Mouse (Mus musculus): ENCODE measurements at regions not wholly inside any gene's neighbourhood (a gene's known extent, or its start where the extent isn't known, plus 50 kb on each side); places are given as distances from the start of the nearest gene placed in this dataset.
"Not testable (repeated sequence)": the region's sequence is repeated elsewhere in the genome, so short reads cannot be mapped to it uniquely, and the experiment has no call there.

DNA sequence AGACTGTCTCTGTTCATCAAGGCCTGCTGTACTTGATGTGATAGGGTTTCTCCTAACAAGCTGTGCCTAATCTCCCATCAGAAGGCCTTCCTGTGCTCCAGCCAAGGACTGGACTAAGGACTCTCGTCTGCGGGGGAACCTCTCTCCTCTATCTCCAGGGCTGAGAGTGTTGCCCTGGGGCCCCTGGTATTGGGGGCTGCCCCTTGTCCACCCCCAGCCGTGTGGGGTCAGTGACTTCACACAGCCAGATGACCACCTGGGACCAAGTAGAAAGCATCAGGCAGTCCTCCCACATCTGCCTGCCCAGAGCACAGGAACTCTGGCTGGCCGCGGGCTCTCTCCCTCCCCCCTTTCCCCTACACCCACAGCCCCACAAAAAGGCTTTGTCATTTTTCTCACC, 651.5 kb upstream of the Kif2b start:
- Histone ChIP-seq H3K27me3 (ENCODE audit: insufficient read depth, low read length) (no peaks in the 10 kb centered on the region), H3K9ac (no peak overlapping the region), H3K4me2 (no peak overlapping the region), H3K9me3 (ENCODE audit: low read depth, low read length) (no peaks in the 10 kb centered on the region), H3K4me3 (ENCODE audit: low read depth, low read length) (no peak overlapping the region), H3K27ac (ENCODE audit: low read depth) (no peak overlapping the region), H3K36me3 (ENCODE audit: insufficient read depth) (no peaks in the 10 kb centered on the region), H3K4me1 (ENCODE audit: insufficient read depth) (no peaks in the 10 kb centered on the region)
- DNase-seq, result no peak
- TF ChIP-seq CTCF (IDR thresholded peaks at IDR 0.05; ENCODE audit: low read depth), result no peak
- WGBS, result 56% methylated on average over 5 of the region's 5 CpGs
- no peak for ATAC-seq (ENCODE audit: insufficient read depth)

DNA sequence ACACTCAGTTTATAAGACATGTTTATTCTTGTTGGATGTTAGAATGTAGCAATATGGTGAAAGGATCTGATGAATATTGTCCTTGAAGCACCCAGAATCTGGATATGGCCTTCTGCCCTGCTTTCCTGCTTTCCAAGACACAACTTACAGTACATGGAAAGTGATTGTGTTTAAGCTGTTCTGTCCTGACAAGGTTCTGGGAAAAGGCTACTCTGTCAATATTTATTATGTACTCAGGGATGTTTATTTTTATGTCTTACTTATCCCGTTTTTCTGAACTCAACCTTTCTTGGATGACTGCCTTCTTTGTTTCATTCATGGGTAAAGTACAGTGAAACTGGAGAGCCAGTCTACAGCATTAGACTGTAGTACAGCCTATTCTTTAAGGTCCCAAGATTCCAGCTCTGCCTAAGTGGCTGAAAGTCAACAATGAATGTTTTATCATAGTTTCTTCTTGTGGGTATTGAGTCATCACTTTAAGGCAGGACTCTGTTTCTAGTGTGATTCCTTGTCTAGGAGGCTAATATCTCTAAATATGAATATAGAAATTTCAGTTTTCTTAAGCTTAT, 631.7 kb upstream of the Kif2b start:
- Histone ChIP-seq H3K27ac (ENCODE audit: low read depth) (no peak overlapping the region), H3K9ac (no peak overlapping the region), H3K4me3 (ENCODE audit: low read depth, low read length) (no peak overlapping the region), H3K9me3 (ENCODE audit: low read depth, low read length) (no peaks in the 10 kb centered on the region), H3K4me1 (ENCODE audit: insufficient read depth) (no peaks in the 10 kb centered on the region), H3K36me3 (ENCODE audit: insufficient read depth) (no peaks in the 10 kb centered on the region), H3K4me2 (no peak overlapping the region), H3K27me3 (ENCODE audit: insufficient read depth, low read length) (no peaks in the 10 kb centered on the region)
- ATAC-seq (ENCODE audit: insufficient read depth) (peak; percentile 83), DNase-seq (peak; percentile 48)
- WGBS, result 5% methylated on average over 1 of the region's 1 CpGs
- no peak for TF ChIP-seq CTCF (IDR thresholded peaks at IDR 0.05; ENCODE audit: low read depth)

DNA sequence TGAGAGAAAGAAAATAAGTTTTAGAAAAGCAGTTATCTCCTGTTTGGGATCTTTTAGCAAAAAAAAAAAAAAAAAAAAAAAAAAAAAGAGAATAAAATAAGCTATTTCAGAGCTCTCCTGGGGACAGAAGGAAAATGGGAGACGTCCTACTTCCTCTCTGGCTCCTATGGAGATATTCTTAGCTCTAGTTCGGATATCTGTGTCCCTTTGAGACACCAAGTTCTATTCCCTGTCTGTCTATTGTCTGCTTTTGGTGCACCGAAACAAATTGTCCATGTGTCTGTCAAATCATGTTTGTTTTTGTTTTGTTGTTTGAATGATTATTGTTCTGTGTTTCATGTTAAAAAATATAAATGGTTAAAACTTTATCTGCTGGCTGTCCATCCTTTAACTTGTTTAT, 601.0 kb upstream of the Kif2b start:
- H3K9ac ChIP-seq; H3K27ac ChIP-seq (ENCODE audit: low read depth); H3K4me2 ChIP-seq; H3K36me3 ChIP-seq (ENCODE audit: insufficient read depth); H3K27me3 ChIP-seq (ENCODE audit: insufficient read depth, low read length); H3K9me3 ChIP-seq (ENCODE audit: low read depth, low read length); DNase-seq; ATAC-seq (ENCODE audit: insufficient read depth); H3K4me3 ChIP-seq (ENCODE audit: low read depth, low read length); H3K4me1 ChIP-seq (ENCODE audit: insufficient read depth): not testable (repeated sequence)
- WGBS, result 67% methylated on average over 3 of the region's 3 CpGs

DNA sequence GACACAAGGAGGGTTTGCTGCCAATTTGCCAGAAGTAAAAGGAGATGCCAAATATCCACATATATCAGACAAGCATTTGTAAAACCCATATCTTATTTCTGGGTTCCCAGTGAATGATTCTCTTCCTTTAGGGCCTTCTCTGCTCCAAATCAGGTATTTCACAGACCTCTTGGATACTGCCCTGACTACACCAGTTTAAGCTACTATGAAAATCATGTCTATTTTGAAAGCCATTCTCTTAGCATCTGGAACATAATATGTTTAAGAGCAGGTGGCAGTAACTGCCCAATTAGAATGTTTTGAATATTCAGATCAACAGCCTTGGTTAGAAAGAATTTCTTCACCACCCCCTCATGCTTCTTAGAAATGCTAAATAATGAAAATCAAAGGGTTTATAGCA, 575.8 kb upstream of the Kif2b start:
- no peaks in the 10 kb centered on the region for H3K27me3 ChIP-seq (ENCODE audit: insufficient read depth, low read length)

DNA sequence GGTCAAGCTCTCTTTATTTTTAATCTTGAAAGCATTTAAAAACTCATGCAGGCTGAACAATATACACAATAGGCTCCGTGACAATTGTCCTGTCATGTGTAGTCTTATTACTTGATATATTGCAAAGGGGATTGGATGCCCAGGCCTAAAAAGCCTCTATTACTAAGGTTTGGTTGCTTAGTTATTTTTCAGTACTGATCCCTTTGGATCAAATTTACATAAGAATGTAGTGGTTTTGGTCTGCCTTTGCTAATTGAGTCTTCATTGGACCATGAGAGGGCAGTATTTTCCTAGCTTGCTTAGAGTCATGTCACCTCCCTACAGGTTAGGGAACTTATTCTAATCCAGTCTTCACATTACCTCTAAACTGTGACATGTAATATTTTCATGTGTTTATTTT, 558.3 kb upstream of the Kif2b start:
- Histone ChIP-seq H3K4me2 (no peak overlapping the region), H3K4me3 (ENCODE audit: low read depth, low read length) (no peak overlapping the region), H3K9me3 (ENCODE audit: low read depth, low read length) (no peaks in the 10 kb centered on the region), H3K27me3 (ENCODE audit: insufficient read depth, low read length) (no peaks in the 10 kb centered on the region), H3K27ac (ENCODE audit: low read depth) (no peak overlapping the region), H3K9ac (no peak overlapping the region), H3K4me1 (ENCODE audit: insufficient read depth) (no peaks in the 10 kb centered on the region), H3K36me3 (ENCODE audit: insufficient read depth) (no peaks in the 10 kb centered on the region)
- WGBS, result 53% methylated on average over 1 of the region's 1 CpGs
- DNase-seq, result peak; percentile 14
- TF ChIP-seq CTCF (IDR thresholded peaks at IDR 0.05; ENCODE audit: low read depth), result peak; percentile 27
- no peak for ATAC-seq (ENCODE audit: insufficient read depth)

More for the DNA sequence above, 575.8 kb upstream of the Kif2b start:
- Histone ChIP-seq H3K9me3 (ENCODE audit: low read depth, low read length) (no peaks in the 10 kb centered on the region), H3K27ac (ENCODE audit: low read depth) (no peak overlapping the region), H3K4me3 (ENCODE audit: low read depth, low read length) (no peak overlapping the region), H3K4me1 (ENCODE audit: insufficient read depth) (no peaks in the 10 kb centered on the region), H3K9ac (no peak overlapping the region), H3K4me2 (no peak overlapping the region), H3K36me3 (ENCODE audit: insufficient read depth) (no peaks in the 10 kb centered on the region)
- TF ChIP-seq CTCF (IDR thresholded peaks at IDR 0.05; ENCODE audit: low read depth), result no peak
- ATAC-seq (ENCODE audit: insufficient read depth), result no peak
- no peak for DNase-seq

DNA sequence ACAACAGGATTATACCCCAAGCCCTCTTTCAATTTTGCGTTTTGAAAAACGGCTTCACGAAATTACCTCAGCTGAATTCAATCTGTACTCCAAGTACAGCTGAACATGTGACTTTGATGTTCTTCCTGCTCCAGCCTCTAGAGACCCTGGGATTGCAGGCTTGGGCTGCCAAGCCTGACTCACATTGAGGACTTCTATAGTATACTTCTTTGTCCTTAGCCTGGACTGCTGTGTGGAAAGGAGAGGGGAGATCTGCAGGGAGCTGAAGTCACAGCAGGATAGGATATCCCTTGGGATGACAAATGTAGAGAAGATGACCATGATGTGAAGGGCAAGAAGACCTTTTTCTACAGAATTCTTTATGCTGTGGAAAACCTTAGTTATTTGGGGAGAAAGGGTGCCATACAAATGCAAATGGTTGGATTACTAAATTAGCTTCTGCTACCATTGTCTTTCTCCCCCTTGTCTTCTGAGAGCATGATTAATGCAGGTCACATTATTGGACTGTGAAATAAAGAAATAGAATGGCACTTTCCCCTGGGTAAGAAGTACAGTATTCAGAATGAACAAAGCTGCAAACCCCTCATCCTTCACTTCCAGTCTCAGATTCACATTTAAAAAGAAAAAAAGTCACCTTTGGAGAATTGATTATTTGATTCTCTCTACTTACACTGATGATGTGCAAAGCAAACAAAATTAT, 557.7 kb upstream of the Kif2b start:
- no peak for DNase-seq
- no peaks in the 10 kb centered on the region for H3K36me3 ChIP-seq (ENCODE audit: insufficient read depth)
- H3K4me2 ChIP-seq, result no peak overlapping the region
- 76% methylated on average over 3 of the region's 3 CpGs for WGBS
- ATAC-seq (ENCODE audit: insufficient read depth), result no peak
- H3K9ac ChIP-seq, result no peak overlapping the region
- H3K9me3 ChIP-seq (ENCODE audit: low read depth, low read length), result no peaks in the 10 kb centered on the region
- H3K4me3 ChIP-seq (ENCODE audit: low read depth, low read length), result no peak overlapping the region
- no peaks in the 10 kb centered on the region for H3K4me1 ChIP-seq (ENCODE audit: insufficient read depth)
- H3K27me3 ChIP-seq (ENCODE audit: insufficient read depth, low read length), result no peaks in the 10 kb centered on the region
- TF ChIP-seq CTCF (IDR thresholded peaks at IDR 0.05; ENCODE audit: low read depth), result no peak
- no peak overlapping the region for H3K27ac ChIP-seq (ENCODE audit: low read depth)

DNA sequence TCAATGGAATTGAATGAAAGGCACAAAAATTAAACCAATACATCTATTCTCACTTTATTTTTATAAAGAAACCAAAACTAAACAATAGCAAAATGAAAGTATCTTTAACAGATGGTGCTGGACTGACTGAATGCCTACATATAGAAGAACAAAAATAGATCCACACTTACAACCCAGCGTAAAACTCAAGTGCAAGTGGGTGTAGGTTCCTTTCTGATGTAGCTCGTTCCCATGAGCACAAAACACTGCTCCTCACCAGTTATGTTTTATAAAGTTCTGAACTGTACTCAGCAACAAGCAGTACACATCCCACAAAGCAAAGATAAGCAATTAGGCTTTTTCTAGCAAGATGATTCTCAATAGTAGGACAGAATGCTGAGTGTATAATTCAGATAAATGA, 507.4 kb upstream of the Kif2b start:
- no peak for TF ChIP-seq CTCF (IDR thresholded peaks at IDR 0.05; ENCODE audit: low read depth)
- Histone ChIP-seq H3K27me3 (ENCODE audit: insufficient read depth, low read length) (no peaks in the 10 kb centered on the region), H3K27ac (ENCODE audit: low read depth) (no peak overlapping the region), H3K36me3 (ENCODE audit: insufficient read depth) (no peaks in the 10 kb centered on the region), H3K4me1 (ENCODE audit: insufficient read depth) (no peaks in the 10 kb centered on the region), H3K9ac (no peak overlapping the region), H3K4me2 (no peak overlapping the region), H3K9me3 (ENCODE audit: low read depth, low read length) (no peaks in the 10 kb centered on the region), H3K4me3 (ENCODE audit: low read depth, low read length) (no peak overlapping the region)
- 68% methylated on average over 2 of the region's 2 CpGs for WGBS
- no peak for DNase-seq
- no peak for ATAC-seq (ENCODE audit: insufficient read depth)
